Mouse (Mus musculus) liver, embryonic 14 days (tissue): Measurements from ENCODE around the gene Cntnap3. TPM values are rescaled to one million over a fixed set of nuclear protein-coding genes. Genes with fewer than 3 reads are reported as not detected.

Experiments used
- polyA plus RNA-seq: library from polyadenylated mRNA; depleted of rRNA; stranded (reverse); fragments of >200 nt; gene quantifications from 2 replicates; pipeline ENCODE4 v1.2.3, GENCODE M21; 2012; rRNA removed

Cntnap3 gene
- under 0.01 TPM in 1 of 2 replicates, not detected in the other for polyA plus RNA-seq

DNA sequence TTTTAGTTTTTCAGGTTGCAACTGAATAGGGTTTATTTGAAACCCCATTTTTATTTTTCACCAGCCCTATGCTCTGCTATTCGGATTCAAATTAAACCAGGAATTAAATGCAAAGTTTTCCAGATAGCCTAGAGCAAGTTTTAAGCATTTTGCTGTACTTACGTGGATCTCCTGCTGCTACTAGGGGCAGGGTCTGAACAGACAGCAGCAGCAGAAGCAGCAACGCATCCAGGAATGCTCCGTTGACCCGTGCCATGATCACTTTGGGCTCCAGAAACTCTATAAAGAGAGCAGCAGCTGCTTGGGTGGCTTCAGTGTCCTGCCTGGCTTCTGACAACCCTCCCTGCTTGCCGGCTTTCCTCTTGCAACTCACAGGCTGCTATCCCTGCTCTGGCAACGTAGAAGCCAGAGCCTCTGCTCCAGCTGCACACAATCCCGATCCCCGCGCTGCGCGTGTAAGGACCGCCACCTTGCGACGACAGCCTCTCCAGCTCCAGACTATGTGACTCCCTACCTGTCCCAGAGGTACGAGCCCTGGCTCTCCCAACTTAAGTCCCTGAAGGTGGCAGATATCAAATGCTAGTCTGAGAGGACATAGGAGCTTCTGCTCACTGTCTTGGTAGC, at the start of gene Cntnap3:
Cntnap3 (minus strand) TSS at position 371 of the 624 bp plus-strand sequence.

DNA sequence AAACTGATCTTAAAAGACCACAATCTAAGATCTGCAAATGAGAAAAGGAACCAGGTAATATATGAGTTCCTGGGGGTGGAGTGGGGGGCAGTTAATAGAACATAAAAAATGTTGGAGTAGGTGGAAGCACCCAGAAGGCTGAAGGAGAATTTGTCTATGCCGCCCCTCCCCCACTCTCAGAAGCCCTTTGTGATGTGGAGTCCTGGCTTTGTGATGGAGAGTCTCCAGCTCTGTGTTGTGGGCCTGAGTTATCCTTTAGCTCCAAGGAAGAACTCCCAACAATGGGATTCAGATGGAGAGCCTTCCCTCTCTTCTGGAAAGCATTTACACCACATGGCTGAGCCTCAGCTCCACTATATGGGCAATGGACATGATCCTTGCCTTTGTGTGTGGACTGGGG, 13.4 kb upstream of the Cntnap3 start, which contains the start of gene Spata31:
Spata31 (plus strand) TSS at position 216 of the 400 bp plus-strand sequence.

Other genes with a start within 250 kb of the Cntnap3 start
- gene Spata31, start 13.5 kb upstream of the Cntnap3 start, polyA plus RNA-seq: not detected in 2 replicates
- not detected in 2 replicates for gene Spata31d1c, start 129.1 kb upstream of the Cntnap3 start, polyA plus RNA-seq
- not detected in 2 replicates for gene Prss47, start 148.8 kb upstream of the Cntnap3 start, polyA plus RNA-seq
- 15.9 and 17.6 TPM in 2 replicates for gene Mfsd14b, start 209.0 kb upstream of the Cntnap3 start, polyA plus RNA-seq
- not detected in 2 replicates for gene Olfr465-ps1, start 234.1 kb upstream of the Cntnap3 start, polyA plus RNA-seq
- not detected in 2 replicates for gene Olfr466, start 246.3 kb upstream of the Cntnap3 start, polyA plus RNA-seq